Mouse (Mus musculus) left cerebral cortex, adult 8-10 months (tissue): ENCODE data around the gene Cers5. TPM values are rescaled to one million over a fixed set of nuclear protein-coding genes. Genes with fewer than 3 reads are reported as not detected.

Experiments used
- DNase-seq, 2 experiments: peaks; one replicate each; pipeline ENCODE4 v3.0.0; 2022; ENCODE audit warnings: low spot score in 2 of 2
- total RNA-seq, 4 experiments: library from RNA; stranded (reverse); gene quantifications; 2 replicates each; pipeline ENCODE4 v1.2.4; 2022

Gene Cers5
- total RNA-seq, 4 experiments from 2014 or later: 31.1 to 37.2 (median 33.9) TPM

DNA sequence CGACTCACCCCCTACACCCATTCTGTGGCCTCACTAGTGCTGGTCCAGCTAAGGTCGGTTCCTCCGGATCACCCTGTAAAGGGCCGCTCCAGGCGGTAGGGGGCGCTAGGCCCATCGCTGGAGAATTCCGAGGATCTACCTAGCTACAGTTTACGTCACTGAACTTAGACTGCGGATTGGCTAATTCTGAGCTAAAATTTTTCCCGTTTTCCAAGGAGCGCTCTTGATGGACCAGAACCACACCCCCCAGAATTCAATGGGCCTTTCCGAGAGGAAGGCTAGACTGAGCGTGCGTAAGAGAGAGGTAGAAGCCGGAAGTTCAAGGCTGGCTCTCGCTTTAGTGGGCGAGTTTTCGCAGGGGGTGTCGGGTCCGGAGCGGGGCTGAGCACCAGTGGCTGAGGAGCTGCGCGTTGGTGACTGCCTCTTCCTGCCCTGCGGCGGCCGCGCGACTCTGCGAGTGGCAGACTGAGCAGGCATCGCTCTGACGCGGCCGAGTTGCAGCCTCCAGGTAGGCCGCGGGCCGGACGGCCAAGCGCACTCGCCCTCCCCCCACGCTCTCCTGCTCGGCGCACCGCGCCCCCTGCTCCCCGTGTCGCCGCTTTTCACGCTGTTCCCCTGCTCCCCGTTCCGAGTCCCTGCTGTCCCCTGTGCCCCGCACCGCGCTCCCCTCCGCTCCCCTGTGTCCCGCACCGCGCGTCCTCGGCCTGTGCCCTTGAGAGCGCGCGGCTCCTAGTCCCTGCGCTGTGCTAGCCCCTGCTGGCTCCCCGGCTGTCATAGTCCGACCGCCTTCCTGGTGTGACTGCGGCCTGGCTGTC lies 47.1 kb downstream of the Cers5 start, which contains the start of gene Cox14:
Gene Cox14 (plus strand): TSS at position 278 of the 815 bp plus-strand sequence.
- DNase-seq: peak; percentile 90 to 97

DNA sequence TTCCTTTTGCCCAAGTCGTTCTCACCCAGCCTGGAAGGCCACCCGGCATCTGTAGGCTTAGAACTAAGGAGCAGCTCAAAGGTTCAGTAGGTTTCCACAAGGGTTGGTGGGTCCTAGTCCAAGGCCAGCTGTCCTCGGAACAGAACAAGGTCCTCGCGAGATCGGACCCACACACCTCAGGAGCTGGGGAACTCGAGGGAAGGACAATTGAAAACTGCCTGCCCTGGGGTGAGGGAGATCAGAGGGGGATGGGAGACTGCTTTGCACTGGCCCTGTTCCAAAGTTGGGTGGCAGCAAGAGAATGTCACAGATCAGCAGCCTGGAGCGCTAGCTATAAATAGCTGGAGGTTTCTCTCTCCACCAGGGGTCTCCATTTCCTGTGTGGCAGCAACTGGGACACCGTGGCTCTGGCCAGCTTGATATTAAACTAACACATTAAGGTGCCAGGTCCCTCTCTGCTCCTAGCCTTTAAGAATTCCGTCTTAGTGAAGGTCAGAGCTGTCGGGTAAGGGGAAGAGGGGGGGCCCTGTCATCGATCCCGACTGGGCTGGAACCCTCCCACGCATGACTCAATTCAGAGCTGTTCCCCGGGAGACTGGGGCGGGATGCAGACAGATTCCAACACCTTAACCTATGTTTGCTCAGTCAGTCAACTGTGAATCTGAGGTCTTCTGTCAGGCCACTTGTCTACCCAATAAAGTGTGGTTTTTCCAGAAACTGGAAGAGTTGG lies 48.2 kb downstream of the Cers5 start:
- DNase-seq: peak; percentile 61 to 77

DNA sequence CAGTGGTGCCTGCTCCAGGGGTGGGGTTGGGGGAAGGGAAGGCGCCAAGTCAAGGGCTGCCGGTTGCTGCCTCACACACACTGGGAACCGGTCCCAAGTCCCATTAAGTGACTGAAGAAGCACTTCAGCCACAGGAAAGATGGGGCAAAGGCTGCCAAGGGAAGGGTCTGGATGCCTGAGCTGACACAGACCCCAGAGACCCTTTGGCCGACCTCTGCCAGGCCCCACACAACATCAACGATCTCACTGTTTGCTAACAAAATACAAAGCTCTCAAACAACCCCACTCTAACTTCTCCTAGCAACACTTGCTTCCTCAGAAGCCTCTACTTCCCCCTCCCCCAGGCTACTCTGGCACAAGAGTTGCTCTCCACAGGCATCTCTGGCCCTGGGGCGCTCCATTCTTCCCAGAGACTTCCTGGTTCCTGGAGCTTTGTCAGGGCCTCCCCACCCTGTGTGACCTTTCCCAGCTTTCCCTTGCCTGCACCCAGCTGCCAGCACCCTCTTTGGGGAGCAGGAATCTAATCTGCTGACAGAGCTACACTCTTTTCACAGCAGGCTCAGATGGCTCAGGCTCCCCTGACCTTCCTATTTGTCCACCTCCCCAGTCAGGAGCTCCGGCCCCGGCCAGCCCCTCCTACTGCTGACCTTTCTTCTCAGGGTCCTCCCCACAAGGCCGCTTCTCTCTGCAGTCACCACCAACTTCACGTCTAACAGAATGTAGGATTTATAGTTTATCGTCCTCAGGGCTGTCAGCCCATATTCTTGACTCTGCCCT lies 49.0 kb downstream of the Cers5 start:
- peak in 1 of 2 experiments; percentile 59 for DNase-seq

- no peak for DNase-seq
Observed at GRCm38 (mm10) chr15:99723120-99723514, 49.6 kb downstream of the Cers5 start.

DNA sequence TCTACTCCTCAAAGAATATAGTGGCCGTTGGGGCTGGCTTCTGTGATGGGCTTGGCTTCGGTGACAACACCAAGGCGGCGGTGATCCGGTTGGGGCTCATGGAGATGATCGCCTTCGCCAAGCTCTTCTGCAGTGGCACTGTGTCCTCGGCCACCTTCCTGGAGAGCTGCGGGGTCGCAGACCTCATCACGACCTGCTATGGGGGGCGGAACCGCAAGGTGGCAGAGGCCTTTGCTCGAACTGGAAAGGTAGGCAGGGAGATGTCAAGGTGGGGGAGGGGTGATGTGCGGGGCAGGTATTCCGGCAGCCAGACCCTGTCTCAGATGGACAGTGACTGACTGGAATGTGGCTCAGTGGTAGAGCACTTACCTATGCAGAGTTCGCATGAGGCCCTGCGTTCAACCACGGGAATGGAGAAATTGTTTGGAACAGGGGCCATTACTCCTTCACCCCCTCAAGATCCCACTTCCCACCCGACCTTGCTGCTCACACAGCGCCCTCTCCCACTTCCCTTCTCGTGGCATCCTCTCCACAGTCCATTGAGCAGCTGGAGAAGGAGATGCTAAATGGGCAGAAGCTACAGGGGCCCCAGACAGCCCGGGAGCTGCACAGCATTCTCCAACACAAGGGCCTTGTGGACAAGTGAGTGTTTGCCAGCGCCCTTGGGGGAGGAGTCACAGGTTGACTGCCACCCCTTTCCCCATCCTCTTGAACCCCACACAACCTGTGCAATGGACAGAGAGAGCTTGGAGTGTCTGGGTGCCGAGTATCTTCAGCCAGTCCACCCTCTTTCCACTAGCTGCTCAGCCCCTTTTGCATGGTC lies 50.6 kb downstream of the Cers5 start:
- DNase-seq: no peak

DNA sequence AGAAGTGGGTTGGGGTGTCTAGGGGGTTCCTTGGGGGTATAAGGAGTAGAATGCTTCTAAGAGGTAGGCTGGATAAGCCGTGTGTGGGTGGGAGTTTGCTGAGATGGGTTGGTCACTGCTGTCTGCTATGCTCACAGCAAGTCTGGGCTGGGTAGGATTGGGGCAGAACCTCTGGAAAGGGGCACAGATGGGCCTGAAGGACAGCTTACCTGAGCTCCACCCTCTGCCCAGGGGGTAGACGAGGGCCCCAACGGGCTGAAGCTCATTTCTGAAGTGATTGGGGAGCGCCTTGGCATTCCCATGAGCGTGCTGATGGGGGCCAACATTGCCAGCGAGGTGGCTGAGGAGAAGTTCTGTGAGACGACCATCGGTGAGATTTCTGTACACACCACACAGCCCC lies 52.8 kb downstream of the Cers5 start:
- no peak for DNase-seq

- DNase-seq: no peak
Observed at GRCm38 (mm10) chr15:99718461-99719021, 54.1 kb downstream of the Cers5 start.

DNA sequence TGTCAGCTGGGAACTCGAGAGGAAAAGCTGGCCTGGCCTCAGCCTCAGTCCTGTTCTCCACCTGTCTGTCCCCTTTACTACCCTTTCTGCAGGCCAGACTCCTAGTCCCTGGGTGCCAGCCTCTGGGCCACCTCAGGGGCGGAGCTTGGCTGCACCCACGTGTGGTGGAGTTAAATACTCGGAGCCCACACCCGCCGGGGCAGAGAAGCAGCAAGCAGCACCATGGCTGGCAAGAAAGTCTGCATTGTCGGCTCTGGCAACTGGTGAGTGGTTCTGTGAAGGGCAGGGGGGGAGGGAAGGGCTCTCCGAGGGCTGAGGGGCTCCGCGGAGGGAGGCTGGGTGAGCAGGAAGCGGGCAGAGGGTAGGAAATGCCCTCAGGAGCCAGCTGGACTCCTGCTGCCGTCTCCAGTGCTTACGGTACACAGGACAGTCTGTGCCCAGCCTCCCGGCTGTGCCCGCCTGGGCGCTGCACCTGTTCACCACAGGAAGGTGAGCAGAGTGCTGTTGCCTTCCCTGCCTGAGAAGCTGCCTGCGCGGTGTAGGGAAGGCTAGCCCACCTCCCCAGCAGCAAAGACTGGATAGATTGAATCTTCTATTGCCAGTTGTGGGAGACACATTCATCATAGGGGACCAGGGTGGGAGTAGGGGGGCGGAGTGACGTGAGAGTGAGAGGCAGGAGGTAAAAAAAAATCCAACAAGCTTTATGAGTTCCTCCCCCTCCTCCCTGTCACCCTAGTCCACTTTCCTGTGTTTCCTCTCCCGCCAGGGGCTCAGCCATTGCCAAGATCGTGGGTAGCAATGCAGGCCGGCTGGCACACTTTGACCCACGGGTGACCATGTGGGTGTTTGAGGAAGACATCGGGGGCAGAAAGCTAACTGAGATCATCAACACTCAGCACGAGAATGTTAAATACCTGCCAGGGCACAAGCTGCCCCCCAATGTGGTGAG lies 55.0 kb downstream of the Cers5 start, which contains the start of gene Gpd1:
Gene Gpd1 (plus strand): TSS at position 130 of the 949 bp plus-strand sequence.
- peak; percentile 56 to 80 for DNase-seq

DNA sequence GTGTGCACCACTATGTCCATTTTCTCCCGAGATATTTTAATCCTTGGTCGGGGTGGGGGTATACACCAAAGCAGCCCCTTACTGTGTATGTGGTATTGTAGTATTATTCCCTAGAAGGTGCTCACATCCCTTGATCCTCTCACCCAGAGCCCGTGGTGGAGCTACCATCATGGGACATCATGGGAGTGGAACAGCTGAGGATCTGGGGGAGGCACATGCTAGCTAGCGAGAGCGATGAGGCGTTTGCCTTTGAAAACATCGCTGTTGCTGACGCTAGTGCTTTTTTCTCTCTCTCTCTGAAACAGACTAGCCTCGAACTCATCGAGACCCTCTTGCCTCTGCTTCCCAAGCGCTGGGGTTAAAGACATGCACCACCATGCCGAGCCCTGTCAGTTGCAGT lies 55.9 kb downstream of the Cers5 start:
- DNase-seq: no peak

DNA sequence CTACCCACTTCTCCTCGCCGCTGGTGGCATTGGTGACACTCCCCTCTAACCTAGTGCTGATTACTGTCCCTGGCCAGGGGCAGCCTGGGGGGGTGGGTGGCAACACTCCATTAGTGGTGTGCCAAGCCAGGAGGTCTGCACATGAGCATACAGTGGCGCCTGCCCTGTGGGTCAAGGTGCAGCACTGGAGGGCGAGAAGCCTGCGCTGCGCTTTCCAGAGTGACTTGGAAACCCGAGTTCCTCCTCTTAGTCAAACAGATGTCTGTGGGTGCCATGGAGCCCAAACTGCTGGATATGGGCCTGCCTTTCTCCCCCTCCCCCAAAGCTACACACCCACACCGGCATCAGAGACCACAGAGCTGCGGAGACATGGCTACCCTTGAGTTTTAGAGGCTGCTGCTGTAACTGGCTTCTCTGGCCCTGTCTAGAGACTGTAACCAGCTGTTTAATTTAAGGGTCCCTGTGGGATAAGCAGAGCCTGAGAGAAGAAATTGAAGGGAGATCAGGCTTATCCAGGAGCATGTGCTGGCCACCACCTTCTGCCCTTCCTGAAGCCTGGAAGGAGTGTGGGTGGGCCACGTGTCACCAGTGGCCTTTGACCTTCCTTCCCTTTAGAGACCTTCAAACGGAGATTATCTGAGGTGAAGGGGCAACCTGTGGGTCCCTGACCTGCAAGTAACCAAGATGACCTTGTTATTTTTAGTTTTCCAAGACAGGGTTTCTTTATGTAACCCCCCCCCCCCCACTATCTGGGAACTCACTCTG lies 56.5 kb downstream of the Cers5 start:
- DNase-seq: no peak

DNA sequence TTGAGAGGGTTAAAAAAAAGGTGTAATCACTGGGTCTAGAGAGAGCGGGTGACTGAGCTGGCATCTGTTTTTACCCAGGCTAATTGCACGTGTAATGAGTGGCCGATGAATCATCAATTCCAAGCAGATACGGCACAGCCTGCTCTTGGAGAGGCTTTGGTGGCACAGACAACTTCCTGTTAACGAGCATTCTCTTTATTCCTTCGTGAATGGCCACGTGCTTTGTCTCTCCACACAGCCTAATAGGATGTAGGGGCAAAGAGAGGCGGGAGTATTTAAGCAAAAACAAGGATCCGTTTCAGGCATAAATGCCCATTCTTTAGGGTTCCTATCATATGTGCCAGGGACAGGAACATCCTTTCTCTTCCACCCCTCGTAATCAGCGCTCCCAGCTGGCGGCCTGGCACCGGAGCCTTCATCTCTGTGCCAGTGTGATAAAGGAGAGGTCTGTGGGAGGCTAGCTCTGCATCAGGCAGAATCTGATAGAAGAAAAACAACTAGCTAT lies 57.3 kb downstream of the Cers5 start:
- peak; percentile 57 to 75 for DNase-seq

DNA sequence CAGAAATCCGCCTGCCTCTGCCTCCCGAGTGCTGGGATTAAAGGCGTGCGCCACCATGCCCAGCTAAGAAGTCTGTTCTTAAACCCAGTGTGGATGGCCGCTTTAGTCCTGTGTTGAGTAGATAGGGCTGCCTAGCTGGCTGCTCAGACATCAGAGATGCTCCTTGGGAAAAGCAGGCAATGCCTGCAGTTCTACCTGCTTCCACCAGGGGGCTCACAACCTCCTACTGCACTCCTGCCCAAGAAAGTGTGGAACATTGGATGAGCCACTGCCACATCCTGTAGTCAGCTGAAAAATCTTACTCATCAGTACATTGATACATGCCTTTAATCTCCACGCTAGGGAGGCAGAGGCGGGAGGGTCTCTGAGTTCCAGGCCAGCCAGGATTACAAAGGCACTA lies 57.8 kb downstream of the Cers5 start:
- peak; percentile 69 to 87 for DNase-seq

- no peak for DNase-seq
Observed at GRCm38 (mm10) chr15:99714206-99714605, 58.5 kb downstream of the Cers5 start.

DNA sequence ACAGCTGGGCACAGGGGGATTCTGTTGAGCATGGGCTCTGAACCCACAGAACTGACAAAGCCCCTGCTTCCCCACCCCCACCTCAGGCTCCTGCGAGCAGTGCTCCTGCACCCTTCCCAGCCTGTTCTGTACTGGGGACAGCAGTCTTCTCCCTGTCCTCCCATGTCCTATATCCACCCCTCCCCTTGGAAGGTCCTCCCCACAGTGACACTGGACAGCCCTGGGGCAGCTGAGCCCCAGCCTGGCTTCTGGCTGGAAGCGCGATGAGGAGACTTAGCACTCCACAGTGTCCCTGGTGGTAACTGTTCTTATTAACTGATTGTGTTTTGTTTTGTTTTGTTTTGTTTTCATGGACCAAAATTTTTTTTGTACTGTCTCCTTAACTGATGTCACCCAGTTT lies 59.1 kb downstream of the Cers5 start:
- no peak for DNase-seq

DNA sequence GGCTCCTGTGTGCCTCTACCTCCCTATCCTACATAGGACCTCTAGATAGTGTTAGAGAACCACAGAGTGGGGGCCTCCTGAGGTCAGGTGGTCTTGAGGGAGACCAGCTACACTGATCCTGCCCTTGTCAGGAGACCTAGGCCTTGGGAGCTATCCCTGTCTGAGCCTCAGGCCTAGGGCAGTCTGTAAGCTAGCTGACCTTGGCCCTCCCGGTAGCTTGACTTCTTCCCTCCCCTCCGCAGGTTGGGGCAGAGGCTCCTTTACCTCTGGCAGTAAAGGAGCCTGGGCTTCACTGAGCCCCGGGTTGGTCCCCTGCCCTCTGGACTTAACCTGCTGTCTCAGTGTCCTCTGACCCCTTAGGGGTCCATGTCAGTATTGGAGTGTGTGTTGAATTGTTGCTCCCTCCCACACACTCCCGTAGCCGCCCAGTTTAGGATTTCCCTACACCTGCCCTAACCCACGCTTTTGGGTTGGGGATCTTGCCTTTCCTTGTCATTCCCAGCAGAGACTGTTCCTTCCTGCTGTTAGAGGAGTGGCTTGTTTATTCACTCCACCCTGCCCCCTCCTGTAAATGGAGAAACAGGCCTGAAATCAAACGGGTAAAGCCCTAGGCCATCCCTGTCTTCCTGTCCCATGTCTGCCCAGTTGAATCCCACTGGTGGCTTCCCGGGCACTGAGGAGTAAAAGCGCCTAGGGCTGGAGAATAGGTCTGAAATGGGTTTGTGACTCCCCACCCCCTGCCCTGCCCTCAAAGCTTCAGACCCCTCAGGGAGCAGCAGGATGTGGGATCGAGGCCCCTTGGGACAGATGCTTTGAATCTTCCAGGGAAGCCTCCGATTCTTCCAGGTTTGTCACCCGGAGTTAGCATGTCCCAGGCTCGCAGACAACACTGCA lies 59.8 kb downstream of the Cers5 start:
- DNase-seq: no peak

GRCm38 (mm10) chr15:99711491-99711890 lies 61.2 kb downstream of the Cers5 start:
- no peak for DNase-seq
